Mouse (Mus musculus) liver, postnatal 0 days (tissue): ENCODE results near the gene Prkch. TPM values are rescaled to one million over a fixed set of nuclear protein-coding genes. Genes with fewer than 3 reads are reported as not detected.
A peak's percentile ranks its signal among the peaks of the same experiment; 100 is the strongest.

Source experiments
- ATAC-seq: fragments of 200-750 bp; cut with Nextera tagmentation; 2 replicates; pipeline ENCODE4 v1.8.0; 2017; ENCODE audit warnings: mild to moderate bottlenecking, moderate library complexity
- DNase-seq: peaks from one replicate; pipeline ENCODE4 v3.0.0-alpha.2; 2016
- H3K27ac ChIP-seq: fragments of 300-500 bp; sonication (generic); 2 replicates; pipeline ENCODE4 v1.5.1; 2014; ENCODE audit warnings: antibody characterized with exemption, moderate library complexity, mild to moderate bottlenecking, low read depth
- H3K27me3 ChIP-seq: fragments of 300-500 bp; sonication (generic); 2 replicates; pipeline ENCODE4 v1.6.1; 2014; ENCODE audit warnings: low read length, control low read depth, mixed read lengths; ENCODE audit not compliant: insufficient read depth
- H3K36me3 ChIP-seq: fragments of 300-500 bp; sonication (generic); replicated peaks from 2 replicates; pipeline ENCODE4 v1.6.1; 2014; ENCODE audit warnings: mild to moderate bottlenecking, control low read depth, low read length, moderate library complexity, mixed read lengths; ENCODE audit not compliant: insufficient read depth
- H3K4me1 ChIP-seq: fragments of 300-500 bp; sonication (generic); 2 replicates; pipeline ENCODE4 v1.6.1; 2014; ENCODE audit warnings: antibody characterized with exemption, mild to moderate bottlenecking, control low read depth; ENCODE audit not compliant: insufficient read depth
- H3K4me2 ChIP-seq: fragments of 300-500 bp; sonication (generic); 2 replicates; pipeline ENCODE4 v1.6.1; 2014; ENCODE audit warnings: low read depth, mild to moderate bottlenecking, low read length, moderate library complexity, mixed read lengths
- H3K4me3 ChIP-seq: fragments of 300-500 bp; sonication (generic); 2 replicates; pipeline ENCODE4 v1.5.1; 2014; ENCODE audit warnings: low read depth, low read length
- H3K9ac ChIP-seq: fragments of 300-500 bp; sonication (generic); replicated peaks from 2 replicates; pipeline ENCODE4 v1.6.1; 2014; ENCODE audit warnings: mild to moderate bottlenecking, moderate library complexity
- H3K9me3 ChIP-seq: fragments of 300-500 bp; sonication (generic); 2 replicates; pipeline ENCODE4 v1.6.1; 2016; ENCODE audit warnings: mild to moderate bottlenecking, control low read depth, low read length, mixed read lengths
- CTCF ChIP-seq: sonication (generic); IDR thresholded peaks from 2 replicates; pipeline ENCODE4 v1.5.1; 2016; ENCODE audit warnings: antibody characterized with exemption, low read depth
- EP300 ChIP-seq: IDR thresholded peaks from 2 replicates; pipeline ENCODE4 v1.6.1; 2016; ENCODE audit warnings: antibody characterized with exemption, low read depth, mild to moderate bottlenecking
- WGBS: fragments of 180-500 bp; shearing (Covaris S2); extraction: QIAGEN DNeasy Blood & Tissue Kit; methylation state at CpG from one replicate; pipeline ENCODE4 v1.1.7; 2014; ENCODE audit not compliant: insufficient replicate concordance; 5-methylcytosine and 5-hydroxymethylcytosine counted together
- polyA plus RNA-seq: library from polyadenylated mRNA; unstranded; fragments of >200 nt; fragmentation: Nextera tagmentation; extraction: Ambion mirVana; gene quantifications from 2 replicates; pipeline ENCODE4 v1.2.1, GENCODE M21; 2015

Prkch gene
- polyA plus RNA-seq, 1 experiment from 2014 or later: 2.3 TPM

GRCm38 (mm10) chr12:73585850-73586249 is 1.3 kb downstream of the Prkch start:
- peak overlapping the region; percentile 70 for H3K4me3 ChIP-seq
- no peak overlapping the region for H3K27ac ChIP-seq
- 2% methylated on average over 7 of the region's 7 CpGs for WGBS
- peaks cover 12% of the 10 kb centered on the region; the same call in 1 of the 2 replicates for H3K4me1 ChIP-seq
- DNase-seq (no peak), ATAC-seq (no peak)
- no peak for TF ChIP-seq EP300
- no peak for TF ChIP-seq CTCF
- H3K9ac ChIP-seq: peak overlapping the region; percentile 70; the same call in 1 of the 2 replicates
- H3K4me2 ChIP-seq: peak overlapping the region; percentile 90
- no peaks in the 10 kb centered on the region for H3K9me3 ChIP-seq
- no peaks in the 10 kb centered on the region for H3K36me3 ChIP-seq
- H3K27me3 ChIP-seq: peaks cover 26% of the 10 kb centered on the region

DNA sequence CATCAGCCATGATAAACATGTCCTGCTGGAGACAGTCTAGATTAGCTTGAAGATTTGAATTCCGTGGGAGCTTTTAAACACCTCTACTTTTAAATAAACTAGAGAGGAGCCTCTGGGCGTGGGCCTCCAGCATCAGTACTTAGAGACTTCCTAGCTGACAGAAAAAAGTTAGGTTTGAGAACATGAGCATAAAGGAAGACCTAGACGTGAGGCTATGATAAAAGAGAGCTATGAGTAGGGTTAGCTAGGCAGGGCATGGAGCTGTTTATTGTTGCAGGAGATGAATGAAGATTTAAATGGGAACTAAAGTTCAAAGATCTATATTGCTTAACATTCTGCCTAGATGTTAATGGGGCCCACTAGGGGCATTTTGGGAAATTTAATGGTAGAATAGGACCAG is 2.7 kb downstream of the Prkch start:
- no peak for ATAC-seq
- WGBS: 36% methylated on average over 3 of the region's 3 CpGs
- TF ChIP-seq CTCF (no peak), EP300 (no peak)
- no peak overlapping the region for H3K9ac ChIP-seq
- no peak overlapping the region for H3K27ac ChIP-seq
- H3K4me1 ChIP-seq: peaks cover 12% of the 10 kb centered on the region; the same call in 1 of the 2 replicates
- no peak for DNase-seq
- no peak overlapping the region for H3K4me3 ChIP-seq
- H3K36me3 ChIP-seq: no peaks in the 10 kb centered on the region
- H3K4me2 ChIP-seq: peak overlapping the region; percentile 11
- peaks cover 26% of the 10 kb centered on the region for H3K27me3 ChIP-seq
- H3K9me3 ChIP-seq: no peaks in the 10 kb centered on the region

- H3K9ac ChIP-seq: no peak overlapping the region
- WGBS: 74% methylated on average over 15 of the region's 15 CpGs
- no peaks in the 10 kb centered on the region for H3K9me3 ChIP-seq
- no peak for DNase-seq
- H3K36me3 ChIP-seq: no peaks in the 10 kb centered on the region
- peaks cover 4% of the 10 kb centered on the region for H3K27me3 ChIP-seq
- H3K4me3 ChIP-seq: no peak overlapping the region
- TF ChIP-seq CTCF: no peak
- TF ChIP-seq EP300: no peak
- no peak for ATAC-seq
- no peak overlapping the region for H3K27ac ChIP-seq
- no peak overlapping the region for H3K4me2 ChIP-seq
- 0 out of 2 replicates have a peak, but pooled peaks cover 3% of the 10 kb centered on the region for H3K4me1 ChIP-seq
These were observed 6.2 kb downstream of the Prkch start for GRCm38 (mm10) chr12:73590627-73591276.

GRCm38 (mm10) chr12:73591625-73592024 is 7.0 kb downstream of the Prkch start:
- no peak for TF ChIP-seq CTCF
- TF ChIP-seq EP300: peak; percentile 71
- Histone ChIP-seq H3K27ac (0 out of 2 replicates have a peak overlapping the region, but pooled peaks have one; percentile 30), H3K4me3 (no peak overlapping the region), H3K4me2 (no peak overlapping the region), H3K27me3 (no peaks in the 10 kb centered on the region), H3K36me3 (no peaks in the 10 kb centered on the region), H3K9me3 (no peaks in the 10 kb centered on the region), H3K4me1 (0 out of 2 replicates have a peak, but pooled peaks cover 3% of the 10 kb centered on the region), H3K9ac (no peak overlapping the region)
- ATAC-seq (0 out of 2 replicates have a peak, but pooled peaks have one; percentile 40), DNase-seq (peak; percentile 35)
- 50% methylated on average over 7 of the region's 11 CpGs for WGBS

DNA sequence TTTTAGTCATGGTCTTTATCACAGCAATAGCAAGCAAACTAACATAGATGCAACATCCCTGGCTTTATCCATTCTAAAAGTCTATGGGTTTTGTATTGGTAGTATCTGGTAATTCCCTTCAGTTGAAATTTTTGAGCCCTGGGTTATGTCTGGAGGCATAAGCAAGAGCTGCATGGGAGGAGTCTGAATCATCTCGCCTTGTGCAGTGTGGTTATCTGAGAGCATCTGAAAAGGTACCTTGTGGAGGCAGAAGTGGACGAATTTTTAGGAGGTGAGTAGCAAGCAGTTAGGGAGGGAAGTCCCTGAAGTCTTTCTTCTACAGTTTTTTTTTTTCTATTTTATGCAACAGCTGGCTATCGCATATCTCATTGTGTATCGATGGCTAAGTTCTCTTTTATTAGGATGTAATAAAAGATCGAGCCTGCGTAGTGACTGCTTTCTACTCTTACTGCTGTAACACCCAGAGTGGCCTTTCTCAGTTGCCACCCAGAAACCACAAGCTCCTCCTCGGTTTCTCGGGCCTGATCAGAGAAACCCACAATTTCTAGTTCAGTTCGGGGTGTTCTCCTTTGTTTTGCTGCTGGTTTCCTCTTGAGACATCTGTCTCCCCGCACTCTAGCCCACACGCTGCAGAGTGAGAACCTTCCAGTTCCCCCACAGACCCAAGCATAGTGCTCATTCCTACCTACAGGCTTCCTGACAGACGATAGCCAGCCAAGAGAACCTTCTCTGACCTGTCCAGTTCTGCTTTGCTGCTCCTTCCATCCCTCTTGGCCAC is 8.6 kb downstream of the Prkch start:
- WGBS: 30% methylated on average over 12 of the region's 12 CpGs
- Histone ChIP-seq H3K9me3 (no peaks in the 10 kb centered on the region), H3K4me3 (no peak overlapping the region), H3K27ac (peak overlapping the region; percentile 18), H3K4me1 (0 out of 2 replicates have a peak, but pooled peaks cover 3% of the 10 kb centered on the region), H3K4me2 (peak overlapping the region; percentile 29), H3K27me3 (no peaks in the 10 kb centered on the region), H3K36me3 (no peaks in the 10 kb centered on the region), H3K9ac (no peak overlapping the region)
- TF ChIP-seq CTCF: no peak
- TF ChIP-seq EP300: no peak
- no peak for ATAC-seq
- no peak for DNase-seq

GRCm38 (mm10) chr12:73594177-73594745 is 9.7 kb downstream of the Prkch start:
- no peaks in the 10 kb centered on the region for H3K9me3 ChIP-seq
- DNase-seq: no peak
- TF ChIP-seq CTCF (no peak), EP300 (no peak)
- no peak overlapping the region for H3K9ac ChIP-seq
- H3K27me3 ChIP-seq: no peaks in the 10 kb centered on the region
- ATAC-seq: no peak
- H3K4me1 ChIP-seq: 0 out of 2 replicates have a peak, but pooled peaks cover 3% of the 10 kb centered on the region
- H3K4me2 ChIP-seq: no peak overlapping the region
- H3K36me3 ChIP-seq: no peaks in the 10 kb centered on the region
- H3K27ac ChIP-seq: no peak overlapping the region
- H3K4me3 ChIP-seq: no peak overlapping the region
- 51% methylated on average over 9 of the region's 9 CpGs for WGBS
